Mouse (Mus musculus): ENCODE results near the gene Tbx6.

The Tbx6 gene

GRCm38 (mm10) chr7:126794271-126794605 is 13.0 kb downstream of the Tbx6 start:
- in situ Hi-C loops (cut with MboI, MseI) = no loop called here

- in situ Hi-C loops (cut with MboI, MseI) = loop anchor here (5.0 kb wide), 1 partner anchor 93 kb away; no protein-coding TSS in a partner anchor
Measured at GRCm38 (mm10) chr7:126795387-126796317, 14.4 kb downstream of the Tbx6 start.

DNA sequence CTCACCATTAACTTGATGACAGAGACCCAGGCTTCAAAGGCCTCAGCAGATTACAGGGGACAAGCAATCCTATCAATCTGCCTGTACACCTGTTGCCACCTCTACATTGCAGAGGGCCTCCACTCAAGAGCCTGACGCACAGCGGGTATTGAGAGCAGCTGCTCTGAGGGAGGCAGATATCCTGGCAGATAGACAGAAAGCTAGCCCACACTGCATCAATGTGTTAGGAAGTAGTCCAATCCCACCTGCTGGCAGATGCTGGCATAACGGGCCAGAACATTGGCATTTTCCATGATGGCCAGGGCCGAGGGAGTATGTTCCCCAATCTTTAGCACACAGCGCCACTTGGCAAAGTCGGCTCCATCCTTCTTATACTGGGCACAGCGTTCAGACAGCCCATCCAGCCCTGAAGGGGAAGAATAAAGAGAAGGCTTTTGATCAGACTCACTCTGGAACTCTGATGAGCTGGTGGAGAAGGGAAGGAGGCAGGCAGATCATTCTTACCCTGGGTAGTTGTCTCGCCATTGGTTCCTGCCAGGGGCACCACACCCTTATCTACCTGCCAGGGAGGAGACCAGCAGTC is 15.2 kb downstream of the Tbx6 start:
- in situ Hi-C loops (cut with MboI, MseI) = loop anchor here (5.0 kb wide), 1 partner anchor 94 kb away; no protein-coding TSS in a partner anchor

DNA sequence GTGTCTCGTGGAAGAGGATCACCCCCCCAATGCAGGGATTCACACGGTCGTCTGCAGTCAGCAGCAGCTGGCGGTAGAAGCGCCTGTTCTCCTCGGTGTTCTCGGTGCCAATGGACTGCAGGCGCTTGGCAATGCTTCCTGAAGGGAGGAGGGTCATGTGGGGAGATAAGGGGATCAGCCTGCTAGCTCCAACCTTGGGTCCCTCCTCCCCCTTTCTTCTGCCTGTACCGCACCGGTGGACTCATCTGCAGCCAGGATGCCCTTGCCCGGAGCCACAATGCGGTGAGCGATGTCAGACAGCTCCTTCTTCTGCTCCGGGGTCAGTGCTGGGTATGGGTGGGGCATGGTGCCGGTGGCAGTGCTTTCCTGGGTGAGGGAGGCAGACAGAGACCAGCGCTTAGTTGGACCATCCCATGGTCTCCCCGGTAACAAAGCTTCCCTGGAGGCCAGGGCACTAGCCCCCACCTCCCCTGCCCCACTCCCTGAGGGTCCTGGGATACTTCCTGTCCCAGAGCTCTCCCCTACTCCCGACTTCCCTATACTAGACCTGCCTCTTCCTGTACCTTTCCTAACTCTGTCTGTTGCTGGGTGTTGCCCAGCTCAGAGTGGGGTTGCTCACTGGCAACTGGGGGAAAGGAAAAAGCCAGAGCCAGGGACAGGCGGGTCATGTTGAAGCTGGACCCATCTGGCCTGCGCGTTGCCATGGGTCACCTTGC is 16.3 kb downstream of the Tbx6 start, which contains the start of gene Fam57b:
TSS of gene Fam57b (plus strand) at position 258 of the 716 bp plus-strand sequence.
- in situ Hi-C loops (cut with MboI, MseI) = loop anchor here (5.0 kb wide), 1 partner anchor 95 kb away; no protein-coding TSS in a partner anchor

DNA sequence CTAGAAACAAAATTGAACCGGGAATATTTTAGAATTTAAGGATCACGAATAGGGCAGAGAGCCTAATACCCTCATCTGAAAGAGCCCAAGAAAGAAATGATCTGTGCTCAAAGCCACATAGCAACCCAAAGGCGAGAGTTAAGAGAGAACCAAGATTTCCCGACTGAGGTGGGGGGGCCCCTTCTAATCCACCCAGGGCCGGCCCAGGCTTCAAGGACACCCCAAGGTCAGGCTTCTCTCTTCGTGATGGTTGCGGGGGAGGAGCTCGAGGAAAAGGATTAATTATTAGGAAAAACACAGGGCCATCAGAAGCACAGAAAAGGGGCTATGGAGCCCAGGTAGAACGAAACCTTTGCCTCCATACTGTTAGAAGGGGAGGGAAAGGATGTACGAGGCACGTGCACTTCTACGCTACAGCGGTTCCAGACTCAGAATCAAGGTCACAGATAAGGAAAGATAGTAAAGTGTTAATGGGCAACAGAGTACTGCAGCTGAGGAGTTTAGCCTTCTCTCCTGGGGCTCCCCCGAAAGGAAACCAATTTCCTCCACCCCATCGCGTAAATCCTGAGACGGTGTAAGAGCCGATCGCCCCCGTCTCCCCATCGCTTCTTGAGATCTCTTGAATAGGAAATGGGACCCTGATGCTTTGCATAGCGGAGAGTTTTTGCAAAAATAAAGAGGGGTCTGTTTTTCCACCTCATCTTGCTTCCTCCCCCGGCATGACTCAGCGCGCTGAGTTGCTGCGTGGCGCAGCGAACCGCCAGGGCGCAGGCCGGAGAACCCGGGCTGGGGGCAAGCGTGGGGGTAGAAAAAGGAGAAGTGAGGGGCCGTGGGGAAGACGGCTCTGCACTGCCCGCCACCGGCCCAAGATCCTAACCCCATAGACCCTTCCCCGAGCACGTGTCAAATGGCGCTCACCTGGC is 17.1 kb downstream of the Tbx6 start:
- in situ Hi-C loops (cut with MboI, MseI) = loop anchor here (5.0 kb wide), 1 partner anchor 96 kb away; no protein-coding TSS in a partner anchor

- in situ Hi-C loops (cut with MboI, MseI) = loop anchor here (5.0 kb wide), 1 partner anchor 97 kb away; no protein-coding TSS in a partner anchor
Measured at GRCm38 (mm10) chr7:126799050-126799467, 17.8 kb downstream of the Tbx6 start.

GRCm38 (mm10) chr7:126799468-126800268 is 18.4 kb downstream of the Tbx6 start:
- in situ Hi-C loops (cut with MboI, MseI) = loop anchor here (5.0 kb wide), 1 partner anchor 97 kb away; no protein-coding TSS in a partner anchor

GRCm38 (mm10) chr7:126800269-126801056 is 19.2 kb downstream of the Tbx6 start:
- in situ Hi-C loops (cut with MboI, MseI) = no loop called here

DNA sequence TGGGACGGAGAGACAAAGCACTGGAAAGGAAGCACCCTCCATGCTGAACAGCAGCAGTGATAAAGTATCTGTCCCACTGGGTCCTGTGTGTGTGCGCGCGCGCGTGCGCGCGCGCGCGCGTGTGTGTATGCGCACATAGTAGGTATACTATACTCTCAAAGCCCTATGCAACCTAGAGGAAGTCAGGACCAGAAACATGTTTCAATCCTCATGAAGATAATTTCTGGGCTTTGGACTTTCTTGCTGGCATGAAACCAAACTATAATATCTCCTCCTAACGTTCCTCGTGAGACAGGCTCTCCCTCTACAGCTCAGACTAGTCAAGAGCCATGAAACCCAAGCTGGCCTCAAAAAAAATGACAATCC is 19.8 kb downstream of the Tbx6 start:
- in situ Hi-C loops (cut with MboI, MseI) = no loop called here

GRCm38 (mm10) chr7:126802134-126802889 is 21.0 kb downstream of the Tbx6 start:
- in situ Hi-C loops (cut with MboI, MseI) = no loop called here

DNA sequence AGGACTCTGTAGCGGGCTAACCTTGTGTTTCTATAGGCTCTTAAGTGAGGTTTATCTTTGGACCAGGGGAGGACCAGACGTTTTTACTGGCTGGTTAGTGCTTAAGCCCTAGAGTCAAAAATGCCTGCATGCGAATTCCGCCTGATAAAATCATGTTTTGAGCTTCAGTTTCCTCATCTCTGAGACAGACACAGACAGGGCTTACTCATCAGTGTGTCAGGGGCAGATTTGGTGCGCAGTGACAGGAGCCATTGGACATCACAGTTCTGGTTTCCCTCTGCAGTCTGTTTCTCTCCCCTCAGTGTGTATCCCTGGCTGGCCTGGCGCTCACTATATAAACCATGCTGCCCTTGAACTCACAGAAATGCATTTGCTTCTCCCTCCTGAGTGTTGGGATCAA is 21.9 kb downstream of the Tbx6 start:
- in situ Hi-C loops (cut with MboI, MseI) = no loop called here

DNA sequence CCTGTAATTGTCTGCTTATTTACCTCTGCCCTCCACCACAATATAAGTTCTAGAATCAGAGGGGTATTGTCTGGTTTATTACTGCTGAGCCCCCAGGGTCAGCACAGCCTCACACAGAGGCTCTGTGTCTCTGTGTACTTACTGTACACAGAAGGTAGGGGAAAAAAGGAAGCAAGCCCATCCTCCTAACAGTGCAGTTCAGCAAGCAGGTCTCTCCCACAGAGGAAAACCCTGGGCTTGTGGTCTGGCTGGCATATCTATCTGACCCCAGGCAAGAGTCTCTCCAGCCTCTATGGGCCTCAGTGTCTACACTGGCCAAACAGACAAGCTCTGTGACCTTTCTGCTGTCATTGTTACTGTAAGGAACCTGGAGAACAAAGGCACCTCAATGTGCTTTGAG is 22.5 kb downstream of the Tbx6 start:
- in situ Hi-C loops (cut with MboI, MseI) = no loop called here

DNA sequence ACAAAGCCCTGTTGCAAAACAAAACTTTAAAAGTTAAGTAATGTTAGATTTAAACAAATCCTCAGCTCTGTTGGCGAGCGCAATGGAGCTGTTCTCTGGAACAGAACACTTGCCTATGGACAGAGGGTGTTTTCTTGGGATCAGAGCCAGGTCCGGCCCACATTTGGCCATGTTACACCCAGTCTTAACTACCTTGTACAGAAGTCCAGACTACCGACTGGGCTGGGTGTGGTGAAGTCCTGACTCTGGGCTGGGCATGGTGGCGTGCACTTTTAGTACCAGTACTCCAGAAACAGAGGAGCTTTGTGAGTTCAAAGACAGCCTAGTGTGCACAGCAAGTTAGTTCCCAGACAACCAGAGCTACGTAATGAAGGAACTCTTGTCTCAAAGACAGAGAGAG is 25.7 kb downstream of the Tbx6 start:
- in situ Hi-C loops (cut with MboI, MseI) = no loop called here

- in situ Hi-C loops (cut with MboI, MseI) = no loop called here
Measured at GRCm38 (mm10) chr7:126807405-126807804, 26.1 kb downstream of the Tbx6 start.

GRCm38 (mm10) chr7:126808703-126809455 is 27.6 kb downstream of the Tbx6 start:
- in situ Hi-C loops (cut with MboI, MseI) = no loop called here

DNA sequence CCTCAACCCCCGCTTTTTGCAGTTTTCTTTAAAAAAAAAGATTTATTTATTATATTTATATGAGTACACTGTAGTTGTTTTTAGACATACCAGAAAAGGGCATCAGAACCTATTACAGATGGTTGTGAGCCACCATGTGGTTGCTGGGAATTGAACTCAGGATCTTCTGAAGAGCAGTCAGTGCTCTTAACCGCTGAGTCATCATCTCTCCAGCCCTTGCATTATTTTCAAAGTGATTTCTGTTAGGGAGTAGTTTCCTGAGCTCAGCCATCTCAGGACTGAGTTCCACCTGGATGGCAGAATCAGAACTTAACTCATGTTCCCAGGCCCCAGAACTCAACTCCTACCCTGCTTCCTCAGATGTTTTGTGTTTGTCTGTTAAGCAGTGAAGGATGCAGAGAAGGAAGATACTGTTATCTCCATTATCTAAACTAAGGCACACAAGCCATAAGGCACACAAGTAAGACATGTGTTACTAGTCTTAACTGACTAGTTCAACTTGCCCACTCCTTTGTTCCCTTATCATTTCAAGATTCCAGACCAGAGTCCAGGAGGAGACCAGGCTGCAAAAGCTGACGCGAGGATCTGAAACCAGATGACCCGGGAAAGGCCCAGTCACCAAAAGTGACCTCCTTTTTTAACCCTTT is 28.6 kb downstream of the Tbx6 start:
- in situ Hi-C loops (cut with MboI, MseI) = no loop called here

DNA sequence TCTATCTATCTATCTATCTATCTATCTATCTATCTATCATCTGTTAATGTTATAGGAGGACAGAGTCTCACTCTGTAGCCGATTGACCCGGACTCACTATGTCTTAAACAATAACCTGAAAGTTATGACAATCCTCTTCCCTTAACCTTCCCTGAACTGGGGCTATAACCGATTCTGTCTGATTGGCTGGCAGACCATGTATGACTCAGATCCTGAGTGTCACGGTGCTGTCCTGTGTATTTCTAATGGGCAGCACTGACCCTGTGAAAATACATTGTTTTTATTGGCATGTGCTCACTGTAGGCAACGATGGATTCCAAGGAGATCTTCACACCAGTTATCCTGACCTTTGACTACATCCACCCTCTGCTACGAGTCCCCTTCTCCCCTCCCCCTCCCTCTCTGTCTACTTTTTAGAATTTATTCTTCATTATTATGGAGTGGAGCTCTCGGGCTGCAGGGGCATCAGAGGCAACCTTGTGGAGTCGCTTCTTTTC is 34.5 kb downstream of the Tbx6 start:
- in situ Hi-C loops (cut with MboI, MseI) = loop anchor here (5.0 kb wide), 1 partner anchor 97 kb away; no protein-coding TSS in a partner anchor

Data from T-helper 2 cell (primary cell).